Mouse (Mus musculus): ENCODE measurements around the gene Ccdc183. TPM values are rescaled to one million over a fixed set of nuclear protein-coding genes. Genes with fewer than 3 reads are reported as not detected.

Ccdc183 gene
- polyA plus RNA-seq, 1 experiment from 2014 or later, result 0.13 TPM

DNA sequence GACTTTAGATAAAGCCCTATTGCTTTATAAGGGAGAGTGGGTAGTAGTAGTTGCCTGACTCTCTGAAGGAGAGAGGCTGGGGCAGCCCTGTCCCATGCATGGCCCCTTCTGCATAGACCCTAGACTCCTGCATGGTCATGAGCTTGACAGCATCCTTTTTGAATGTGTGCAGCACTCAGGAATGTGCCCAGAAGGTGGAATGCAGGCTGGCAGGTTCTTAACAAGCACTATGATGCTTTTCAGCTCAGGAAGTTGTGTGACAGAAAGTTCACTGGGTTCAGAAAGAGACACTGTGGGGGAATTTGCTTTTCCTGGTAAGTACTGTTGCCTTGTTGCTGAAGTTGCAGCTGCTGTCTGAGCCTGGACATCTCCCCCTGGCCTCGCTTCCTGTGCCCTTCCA, 37.0 kb upstream of the Ccdc183 start:
- Histone ChIP-seq H3K9me3 (ENCODE audit: control insufficient read depth, low read length) (no peaks in the 10 kb centered on the region), H3K4me1 (ENCODE audit: control insufficient read depth, insufficient read depth, low read depth, low read length) (no peaks in the 10 kb centered on the region), H3K9ac (ENCODE audit: low read depth, low read length) (no peak overlapping the region), H3K4me2 (ENCODE audit: low read length) (no peak overlapping the region), H3K36me3 (ENCODE audit: control insufficient read depth, insufficient read depth, low read length) (no peaks in the 10 kb centered on the region), H3K27ac (ENCODE audit: low read depth, low read length) (no peak overlapping the region), H3K27me3 (replicated peaks; ENCODE audit: control insufficient read depth, insufficient read depth, low read length) (no peaks in the 10 kb centered on the region), H3K4me3 (ENCODE audit: low read length) (no peak overlapping the region)
- WGBS, result 62% methylated on average over 1 of the region's 1 CpGs
- ATAC-seq, result no peak

DNA sequence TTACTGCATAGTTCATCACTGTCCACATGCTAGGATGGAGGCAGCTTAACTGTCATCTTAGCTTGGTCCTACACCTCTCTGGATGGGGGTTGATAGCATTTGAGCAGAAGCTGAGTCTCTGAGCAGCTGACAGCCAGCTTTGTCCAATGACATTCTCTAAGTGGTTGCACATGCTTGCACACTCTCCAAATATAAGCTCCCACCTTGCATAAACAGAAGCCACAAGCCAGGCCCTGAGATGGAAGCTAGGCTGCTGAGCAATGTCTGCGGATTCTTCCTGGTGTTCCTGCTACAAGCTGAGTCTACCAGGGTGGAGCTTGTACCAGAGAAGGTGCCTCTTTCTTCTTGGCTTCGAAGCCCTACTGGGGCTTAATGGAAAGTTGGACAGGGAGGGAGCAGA, 35.4 kb upstream of the Ccdc183 start, which contains the start of gene Lcn8:
Gene Lcn8, plus strand, starts transcription at position 219 of the 400 bp plus-strand sequence.
- Histone ChIP-seq H3K27ac (ENCODE audit: low read depth, low read length) (no peak within 1 kb of the TSS), H3K27me3 (replicated peaks; ENCODE audit: control insufficient read depth, insufficient read depth, low read length) (no peaks in the 10 kb centered on the region), H3K9me3 (ENCODE audit: control insufficient read depth, low read length) (no peaks in the 10 kb centered on the region), H3K4me3 (ENCODE audit: low read length) (no peak within 1 kb of the TSS), H3K4me2 (ENCODE audit: low read length) (no peak within 1 kb of the TSS), H3K36me3 (ENCODE audit: control insufficient read depth, insufficient read depth, low read length) (no peaks in the 10 kb centered on the region), H3K9ac (ENCODE audit: low read depth, low read length) (no peak within 1 kb of the TSS), H3K4me1 (ENCODE audit: control insufficient read depth, insufficient read depth, low read depth, low read length) (no peaks in the 10 kb centered on the region)
- 82% methylated on average over 2 of the region's 2 CpGs for WGBS
- no peak for ATAC-seq

- H3K4me2 ChIP-seq (ENCODE audit: low read length), result no peak overlapping the region
- no peaks in the 10 kb centered on the region for H3K27me3 ChIP-seq (replicated peaks; ENCODE audit: control insufficient read depth, insufficient read depth, low read length)
- WGBS, result 16% methylated on average over 6 of the region's 6 CpGs
- no peak overlapping the region for H3K27ac ChIP-seq (ENCODE audit: low read depth, low read length)
- H3K9me3 ChIP-seq (ENCODE audit: control insufficient read depth, low read length), result no peaks in the 10 kb centered on the region
- H3K4me1 ChIP-seq (ENCODE audit: control insufficient read depth, insufficient read depth, low read depth, low read length), result no peaks in the 10 kb centered on the region
- H3K4me3 ChIP-seq (ENCODE audit: low read length), result no peak overlapping the region
- ATAC-seq, result no peak
- H3K36me3 ChIP-seq (ENCODE audit: control insufficient read depth, insufficient read depth, low read length), result no peaks in the 10 kb centered on the region
- no peak overlapping the region for H3K9ac ChIP-seq (ENCODE audit: low read depth, low read length)
Observed at GRCm38 (mm10) chr2:25639890-25640289, 22.4 kb upstream of the Ccdc183 start.

DNA sequence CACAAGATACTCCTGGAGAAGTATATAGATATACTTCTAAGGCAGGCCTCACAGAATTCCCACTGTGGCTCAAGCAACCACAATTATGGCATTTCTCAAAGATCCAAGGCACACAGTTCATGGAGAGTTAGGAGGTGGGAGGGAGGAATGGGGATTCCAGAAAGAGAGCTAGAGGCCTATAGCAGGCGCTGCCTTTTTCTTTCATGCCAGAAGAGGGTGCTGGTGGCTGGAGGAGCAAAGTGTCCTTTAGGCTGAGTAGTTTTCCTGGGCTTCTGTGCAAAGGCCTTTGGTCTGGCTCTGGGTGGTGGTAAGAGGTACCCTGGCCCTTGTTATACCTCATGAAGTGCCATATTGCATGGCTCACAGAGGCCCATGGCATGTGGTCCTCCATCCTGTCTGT, 16.6 kb upstream of the Ccdc183 start:
- 43% methylated on average over 1 of the region's 1 CpGs for WGBS
- H3K4me3 ChIP-seq (ENCODE audit: low read length), result no peak overlapping the region
- H3K4me1 ChIP-seq (ENCODE audit: control insufficient read depth, insufficient read depth, low read depth, low read length), result no peaks in the 10 kb centered on the region
- H3K4me2 ChIP-seq (ENCODE audit: low read length), result no peak overlapping the region
- H3K27me3 ChIP-seq (replicated peaks; ENCODE audit: control insufficient read depth, insufficient read depth, low read length), result no peaks in the 10 kb centered on the region
- no peak overlapping the region for H3K9ac ChIP-seq (ENCODE audit: low read depth, low read length)
- no peaks in the 10 kb centered on the region for H3K9me3 ChIP-seq (ENCODE audit: control insufficient read depth, low read length)
- no peak for ATAC-seq
- no peaks in the 10 kb centered on the region for H3K36me3 ChIP-seq (ENCODE audit: control insufficient read depth, insufficient read depth, low read length)
- H3K27ac ChIP-seq (ENCODE audit: low read depth, low read length), result no peak overlapping the region

DNA sequence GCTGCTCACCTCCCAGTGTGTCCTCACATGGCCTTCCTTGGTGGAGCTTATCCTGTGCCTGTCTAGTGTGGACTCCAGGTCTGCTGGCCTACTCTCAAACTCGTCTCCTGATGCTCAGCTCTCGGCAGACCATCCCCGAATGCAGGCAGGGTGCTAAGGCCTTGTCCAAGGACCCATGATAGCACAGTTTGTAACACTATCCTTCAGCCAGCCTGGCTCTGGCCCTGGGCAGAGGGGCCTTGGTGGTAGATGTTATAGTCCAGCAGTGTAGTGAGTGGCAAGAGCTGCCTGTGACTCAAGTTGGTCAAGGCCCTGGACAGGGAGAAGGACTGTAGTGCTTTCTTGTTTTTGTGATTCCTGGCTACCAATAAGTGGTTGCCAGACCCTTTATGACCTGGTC, 16.1 kb upstream of the Ccdc183 start:
- Histone ChIP-seq H3K9ac (ENCODE audit: low read depth, low read length) (no peak overlapping the region), H3K4me3 (ENCODE audit: low read length) (no peak overlapping the region), H3K27ac (ENCODE audit: low read depth, low read length) (no peak overlapping the region), H3K4me2 (ENCODE audit: low read length) (no peak overlapping the region), H3K36me3 (ENCODE audit: control insufficient read depth, insufficient read depth, low read length) (no peaks in the 10 kb centered on the region), H3K27me3 (replicated peaks; ENCODE audit: control insufficient read depth, insufficient read depth, low read length) (no peaks in the 10 kb centered on the region), H3K9me3 (ENCODE audit: control insufficient read depth, low read length) (no peaks in the 10 kb centered on the region), H3K4me1 (ENCODE audit: control insufficient read depth, insufficient read depth, low read depth, low read length) (no peaks in the 10 kb centered on the region)
- WGBS, result 86% methylated on average over 3 of the region's 3 CpGs
- no peak for ATAC-seq

GRCm38 (mm10) chr2:25628738-25629137, 11.3 kb upstream of the Ccdc183 start:
- Histone ChIP-seq H3K4me3 (ENCODE audit: low read length) (no peak overlapping the region), H3K9ac (ENCODE audit: low read depth, low read length) (no peak overlapping the region), H3K4me2 (ENCODE audit: low read length) (no peak overlapping the region), H3K9me3 (ENCODE audit: control insufficient read depth, low read length) (no peaks in the 10 kb centered on the region), H3K27ac (ENCODE audit: low read depth, low read length) (no peak overlapping the region), H3K4me1 (ENCODE audit: control insufficient read depth, insufficient read depth, low read depth, low read length) (no peaks in the 10 kb centered on the region), H3K27me3 (replicated peaks; ENCODE audit: control insufficient read depth, insufficient read depth, low read length) (no peaks in the 10 kb centered on the region), H3K36me3 (ENCODE audit: control insufficient read depth, insufficient read depth, low read length) (no peaks in the 10 kb centered on the region)
- ATAC-seq, result no peak
- 42% methylated on average over 4 of the region's 4 CpGs for WGBS

GRCm38 (mm10) chr2:25627811-25628210, 10.3 kb upstream of the Ccdc183 start, which contains the start of gene Fcna:
Fcna (minus strand) TSS chr2:25628030.
- no peak within 1 kb of the TSS for H3K4me3 ChIP-seq (ENCODE audit: low read length)
- H3K36me3 ChIP-seq (ENCODE audit: control insufficient read depth, insufficient read depth, low read length), result no peaks in the 10 kb centered on the region
- no peaks in the 10 kb centered on the region for H3K27me3 ChIP-seq (replicated peaks; ENCODE audit: control insufficient read depth, insufficient read depth, low read length)
- WGBS, result 78% methylated on average over 6 of the region's 6 CpGs
- H3K4me2 ChIP-seq (ENCODE audit: low read length), result no peak within 1 kb of the TSS
- no peaks in the 10 kb centered on the region for H3K9me3 ChIP-seq (ENCODE audit: control insufficient read depth, low read length)
- H3K9ac ChIP-seq (ENCODE audit: low read depth, low read length), result no peak within 1 kb of the TSS
- H3K4me1 ChIP-seq (ENCODE audit: control insufficient read depth, insufficient read depth, low read depth, low read length), result no peaks in the 10 kb centered on the region
- ATAC-seq, result no peak
- no peak within 1 kb of the TSS for H3K27ac ChIP-seq (ENCODE audit: low read depth, low read length)

- ATAC-seq, result no peak
Observed at GRCm38 (mm10) chr2:25625986-25626385, 8.5 kb upstream of the Ccdc183 start.

GRCm38 (mm10) chr2:25621229-25622200, 4.0 kb upstream of the Ccdc183 start, which contains the start of gene Tmem141:
Tmem141 (minus strand) TSS chr2:25622005.
- Histone ChIP-seq H3K9me3 (ENCODE audit: control insufficient read depth, low read length) (no peaks in the 10 kb centered on the region), H3K4me3 (ENCODE audit: low read length) (peak within 1 kb of the TSS; percentile 63), H3K27me3 (replicated peaks; ENCODE audit: control insufficient read depth, insufficient read depth, low read length) (peaks cover 8% of the 10 kb centered on the region), H3K4me2 (ENCODE audit: low read length) (peak within 1 kb of the TSS; percentile 89), H3K27ac (ENCODE audit: low read depth, low read length) (peak within 1 kb of the TSS; percentile 74), H3K4me1 (ENCODE audit: control insufficient read depth, insufficient read depth, low read depth, low read length) (peaks cover 10% of the 10 kb centered on the region), H3K9ac (ENCODE audit: low read depth, low read length) (peak within 1 kb of the TSS; percentile 78), H3K36me3 (ENCODE audit: control insufficient read depth, insufficient read depth, low read length) (no peaks in the 10 kb centered on the region)
- peak; percentile 95 for ATAC-seq
- 6% methylated on average over 34 of the region's 34 CpGs for WGBS

More at GRCm38 (mm10) chr2:25625986-25626385, 8.5 kb upstream of the Ccdc183 start:
- H3K4me2 ChIP-seq (ENCODE audit: low read length), result no peak overlapping the region
- no peaks in the 10 kb centered on the region for H3K27me3 ChIP-seq (replicated peaks; ENCODE audit: control insufficient read depth, insufficient read depth, low read length)
- H3K4me3 ChIP-seq (ENCODE audit: low read length), result no peak overlapping the region
- WGBS, result 47% methylated on average over 5 of the region's 5 CpGs
- no peak overlapping the region for H3K27ac ChIP-seq (ENCODE audit: low read depth, low read length)
- peaks cover 7% of the 10 kb centered on the region for H3K4me1 ChIP-seq (ENCODE audit: control insufficient read depth, insufficient read depth, low read depth, low read length)
- no peak overlapping the region for H3K9ac ChIP-seq (ENCODE audit: low read depth, low read length)
- H3K9me3 ChIP-seq (ENCODE audit: control insufficient read depth, low read length), result no peaks in the 10 kb centered on the region
- H3K36me3 ChIP-seq (ENCODE audit: control insufficient read depth, insufficient read depth, low read length), result no peaks in the 10 kb centered on the region
